Mouse (Mus musculus) stomach, embryonic 15.5 days (tissue): ENCODE data around the gene Pramef20. TPM values are rescaled to one million over a fixed set of nuclear protein-coding genes. Genes with fewer than 3 reads are reported as not detected.
"Not testable (repeated sequence)": the region's sequence is repeated elsewhere in the genome, so short reads cannot be mapped to it uniquely, and the experiment has no call there.

Experiments
- ATAC-seq: fragments of 200-750 bp; cut with Nextera tagmentation; 2 replicates; pipeline ENCODE4 v1.8.0; 2017; ENCODE audit warnings: low read depth, moderate number of reproducible peaks, moderate TSS enrichment; ENCODE audit not compliant: insufficient read depth, low FRiP score
- H3K27ac ChIP-seq: fragments of 300-500 bp; sonication (generic); 2 replicates; pipeline ENCODE4 v1.5.1; 2015; ENCODE audit warnings: mild to moderate bottlenecking, inconsistent platforms
- H3K27me3 ChIP-seq: fragments of 300-500 bp; sonication (generic); replicated peaks from 2 replicates; pipeline ENCODE4 v1.6.1; 2015; ENCODE audit warnings: inconsistent platforms
- H3K36me3 ChIP-seq: fragments of 300-500 bp; sonication (generic); 2 replicates; pipeline ENCODE4 v1.6.1; 2015; ENCODE audit warnings: inconsistent platforms
- H3K4me1 ChIP-seq: fragments of 300-500 bp; sonication (generic); 2 replicates; pipeline ENCODE4 v1.6.1; 2015; ENCODE audit warnings: inconsistent platforms
- H3K4me2 ChIP-seq: fragments of 300-500 bp; sonication (generic); 2 replicates; pipeline ENCODE4 v1.6.1; 2015; ENCODE audit warnings: mild to moderate bottlenecking, inconsistent platforms
- H3K4me3 ChIP-seq: fragments of 300-500 bp; sonication (generic); replicated peaks from 2 replicates; pipeline ENCODE4 v1.5.1; 2015; ENCODE audit warnings: inconsistent platforms
- H3K9ac ChIP-seq: fragments of 300-500 bp; sonication (generic); 2 replicates; pipeline ENCODE4 v1.6.1; 2015; ENCODE audit warnings: inconsistent platforms
- H3K9me3 ChIP-seq: fragments of 300-500 bp; sonication (generic); 2 replicates; pipeline ENCODE4 v1.6.1; 2016; ENCODE audit warnings: inconsistent platforms
- WGBS: fragments of 180-500 bp; shearing (Covaris S2); methylation state at CpG from one replicate; pipeline ENCODE4 v1.1.7; 2015; 5-methylcytosine and 5-hydroxymethylcytosine counted together
- polyA plus RNA-seq: library from polyadenylated mRNA; unstranded; fragments of >200 nt; fragmentation: Nextera tagmentation; extraction: Ambion mirVana; gene quantifications from 2 replicates; pipeline ENCODE4 v1.2.1, GENCODE M21; 2015

The Pramef20 gene
- polyA plus RNA-seq: not detected in 2 replicates

- Histone ChIP-seq H3K36me3 (no peaks in the 10 kb centered on the region), H3K4me2 (no peak within 1 kb of the TSS), H3K27me3 (no peaks in the 10 kb centered on the region), H3K9ac (no peak within 1 kb of the TSS), H3K27ac (no peak within 1 kb of the TSS), H3K4me3 (no peak within 1 kb of the TSS), H3K9me3 (no peaks in the 10 kb centered on the region), H3K4me1 (no peaks in the 10 kb centered on the region)
- 44% methylated on average over 2 of the region's 2 CpGs for WGBS
- ATAC-seq: no peak
Measured at GRCm38 (mm10) chr4:144377911-144378310, at the start of gene Pramef20. Gene Pramef20, minus strand, starts transcription at chr4:144377933.

GRCm38 (mm10) chr4:144424590-144424989, 46.9 kb upstream of the Pramef20 start:
- WGBS: 74% methylated on average over 5 of the region's 5 CpGs
- H3K36me3 ChIP-seq: no peaks in the 10 kb centered on the region

DNA sequence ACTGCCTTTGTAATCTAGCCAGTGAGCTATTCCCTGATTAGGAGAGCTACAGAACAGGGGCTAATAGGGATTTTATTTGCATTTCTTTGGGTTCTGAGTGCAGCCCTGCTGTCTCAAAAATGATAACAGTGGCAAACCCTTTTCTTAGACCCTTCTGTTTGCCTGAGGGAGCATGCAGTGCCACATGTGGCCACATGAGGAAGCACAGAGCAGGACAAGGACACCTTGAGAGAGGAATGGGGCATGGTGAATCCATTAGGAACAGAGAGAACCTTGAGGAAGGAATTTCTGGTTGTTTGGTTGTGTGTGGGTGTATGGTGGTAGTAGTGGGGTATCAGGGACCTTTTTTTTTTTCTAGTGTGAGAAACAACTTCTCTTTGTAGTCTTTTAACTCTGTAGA, 42.9 kb upstream of the Pramef20 start:
- no peak for ATAC-seq
- H3K27me3 ChIP-seq: no peaks in the 10 kb centered on the region
- no peaks in the 10 kb centered on the region for H3K4me1 ChIP-seq
- H3K9ac ChIP-seq: no peak overlapping the region
- no peaks in the 10 kb centered on the region for H3K36me3 ChIP-seq
- H3K4me3 ChIP-seq: no peak overlapping the region
- H3K4me2 ChIP-seq: no peak overlapping the region
- no peak overlapping the region for H3K27ac ChIP-seq
- no peaks in the 10 kb centered on the region for H3K9me3 ChIP-seq

More at GRCm38 (mm10) chr4:144424590-144424989, 46.9 kb upstream of the Pramef20 start:
- Histone ChIP-seq H3K27ac (no peak overlapping the region), H3K4me3 (no peak overlapping the region), H3K4me2 (no peak overlapping the region), H3K4me1 (no peaks in the 10 kb centered on the region), H3K9ac (no peak overlapping the region), H3K27me3 (no peaks in the 10 kb centered on the region), H3K9me3 (no peaks in the 10 kb centered on the region)
- no peak for ATAC-seq

GRCm38 (mm10) chr4:144408290-144408689, 30.6 kb upstream of the Pramef20 start, which contains the start of gene Pramef12:
Gene Pramef12, minus strand, starts transcription at chr4:144408464.
- H3K9ac ChIP-seq: no peak within 1 kb of the TSS
- no peak for ATAC-seq
- no peaks in the 10 kb centered on the region for H3K36me3 ChIP-seq
- H3K27ac ChIP-seq: no peak within 1 kb of the TSS
- H3K27me3 ChIP-seq: no peaks in the 10 kb centered on the region
- H3K4me3 ChIP-seq: no peak within 1 kb of the TSS
- H3K9me3 ChIP-seq: no peaks in the 10 kb centered on the region
- H3K4me1 ChIP-seq: no peaks in the 10 kb centered on the region; the same call in 1 of the 2 replicates
- H3K4me2 ChIP-seq: no peak within 1 kb of the TSS
- 72% methylated on average over 9 of the region's 9 CpGs for WGBS

DNA sequence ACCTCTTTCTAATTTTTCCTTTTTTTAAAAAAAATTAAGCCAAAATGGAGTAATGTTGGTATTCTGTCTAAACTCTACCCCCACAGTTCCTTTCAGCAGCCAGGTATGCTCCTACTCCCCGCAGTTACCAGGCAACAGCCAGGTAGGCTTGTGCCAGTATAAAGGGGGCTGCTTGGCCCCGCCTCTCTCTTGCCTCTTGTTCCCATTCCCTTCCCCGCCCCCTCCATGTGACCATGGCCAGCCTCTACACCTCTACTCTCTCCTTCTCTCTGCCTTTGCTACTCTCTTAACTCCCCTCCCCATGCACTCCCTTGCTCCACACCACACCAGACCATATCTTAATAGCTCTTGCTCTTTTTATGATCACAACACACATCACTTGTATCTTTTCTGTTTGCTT, 28.5 kb upstream of the Pramef20 start:
- Histone ChIP-seq H3K27me3 (no peaks in the 10 kb centered on the region), H3K4me2 (no peak overlapping the region), H3K4me1 (no peaks in the 10 kb centered on the region; the same call in 1 of the 2 replicates), H3K27ac (no peak overlapping the region), H3K36me3 (no peaks in the 10 kb centered on the region), H3K4me3 (no peak overlapping the region), H3K9me3 (no peaks in the 10 kb centered on the region), H3K9ac (no peak overlapping the region)
- 56% methylated on average over 3 of the region's 3 CpGs for WGBS
- ATAC-seq: no peak

GRCm38 (mm10) chr4:144404456-144405086, 26.8 kb upstream of the Pramef20 start:
- peak; percentile 94 for ATAC-seq
- no peaks in the 10 kb centered on the region; the same call in 1 of the 2 replicates for H3K4me1 ChIP-seq
- H3K9ac ChIP-seq: no peak overlapping the region
- H3K36me3 ChIP-seq: no peaks in the 10 kb centered on the region
- peak overlapping the region; percentile 67 for H3K27ac ChIP-seq
- WGBS: 4% methylated on average over 16 of the region's 17 CpGs
- peak overlapping the region; percentile 32 for H3K4me3 ChIP-seq
- no peaks in the 10 kb centered on the region for H3K9me3 ChIP-seq
- peak overlapping the region; percentile 64 for H3K4me2 ChIP-seq
- no peaks in the 10 kb centered on the region for H3K27me3 ChIP-seq

DNA sequence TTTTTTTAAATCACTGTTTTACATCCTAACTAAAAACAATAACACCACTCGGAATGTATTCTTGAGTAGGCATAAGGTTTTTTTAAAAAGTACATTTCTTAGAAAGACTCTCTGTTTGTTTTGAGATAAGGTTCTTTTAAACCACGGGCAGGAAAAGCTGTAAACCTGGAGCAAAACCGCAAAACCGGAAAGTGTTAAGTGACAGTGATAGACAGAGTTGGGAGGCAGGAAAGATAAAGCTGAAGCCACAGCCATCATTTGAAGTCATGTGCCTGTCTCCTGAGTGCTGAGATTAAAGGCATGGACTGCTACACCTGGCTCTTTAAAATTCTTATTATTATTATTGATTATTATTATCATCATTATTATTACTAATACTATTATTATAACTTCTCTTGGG, 25.0 kb upstream of the Pramef20 start:
- Histone ChIP-seq H3K36me3 (no peaks in the 10 kb centered on the region), H3K27ac (no peak overlapping the region), H3K9ac (no peak overlapping the region), H3K27me3 (no peaks in the 10 kb centered on the region), H3K4me2 (no peak overlapping the region), H3K4me1 (no peaks in the 10 kb centered on the region; the same call in 1 of the 2 replicates), H3K4me3 (no peak overlapping the region), H3K9me3 (no peaks in the 10 kb centered on the region)
- no peak for ATAC-seq
- WGBS: 31% methylated on average over 4 of the region's 4 CpGs

- H3K4me1 ChIP-seq: no peaks in the 10 kb centered on the region
- H3K27me3 ChIP-seq: no peaks in the 10 kb centered on the region
- H3K9me3 ChIP-seq: no peaks in the 10 kb centered on the region
- no peak overlapping the region for H3K9ac ChIP-seq
- H3K36me3 ChIP-seq: no peaks in the 10 kb centered on the region
- no peak overlapping the region for H3K4me2 ChIP-seq
- no peak overlapping the region for H3K4me3 ChIP-seq
- ATAC-seq: no peak
- WGBS: 35% methylated on average over 3 of the region's 3 CpGs
- no peak overlapping the region for H3K27ac ChIP-seq
Measured at GRCm38 (mm10) chr4:144396316-144396715, 18.6 kb upstream of the Pramef20 start.

- H3K9ac ChIP-seq, ATAC-seq, H3K27me3 ChIP-seq, H3K27ac ChIP-seq, H3K4me3 ChIP-seq, H3K4me2 ChIP-seq, H3K36me3 ChIP-seq, H3K4me1 ChIP-seq, H3K9me3 ChIP-seq: not testable (repeated sequence)
- 84% methylated on average over 3 of the region's 3 CpGs for WGBS
Measured at GRCm38 (mm10) chr4:144357642-144358041, 20.1 kb downstream of the Pramef20 start, which contains the start of gene Gm13119. Gene Gm13119, plus strand, starts transcription at chr4:144357942.

DNA sequence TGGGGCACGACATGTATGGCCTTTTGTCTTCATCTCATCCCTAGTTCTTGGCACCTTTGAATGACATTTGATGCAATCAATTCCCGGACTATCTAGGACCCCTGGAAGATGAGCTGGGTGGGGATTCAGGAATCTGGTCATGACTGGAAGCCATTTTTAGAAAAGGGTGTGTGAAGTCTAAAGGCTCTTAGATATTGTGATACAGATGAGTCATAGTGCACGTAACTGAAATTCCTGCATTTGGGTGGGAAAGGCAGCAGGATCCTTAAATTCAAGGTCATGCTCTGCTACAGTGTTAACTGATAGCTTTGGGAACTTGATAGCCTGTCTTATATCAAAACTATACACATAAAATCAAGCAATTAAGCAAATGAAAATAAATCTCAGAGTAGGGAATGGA, 41.9 kb downstream of the Pramef20 start:
- not testable (repeated sequence) for H3K4me3 ChIP-seq, H3K4me2 ChIP-seq, H3K4me1 ChIP-seq, H3K9ac ChIP-seq, H3K27me3 ChIP-seq, H3K27ac ChIP-seq, H3K36me3 ChIP-seq, ATAC-seq, H3K9me3 ChIP-seq
- WGBS: 81% methylated on average over 3 of the region's 3 CpGs

- not testable (repeated sequence) for H3K36me3 ChIP-seq, H3K27me3 ChIP-seq, H3K4me3 ChIP-seq, H3K9me3 ChIP-seq, H3K4me2 ChIP-seq, H3K4me1 ChIP-seq, ATAC-seq, H3K27ac ChIP-seq, H3K9ac ChIP-seq
- WGBS: 63% methylated on average over 4 of the region's 4 CpGs
Measured at GRCm38 (mm10) chr4:144329949-144330348, 47.8 kb downstream of the Pramef20 start, which contains the start of gene Gm13128. Gene Gm13128, plus strand, starts transcription at chr4:144330249.
